Mouse (Mus musculus) heart, adult 2 months (tissue): ENCODE measurements around the gene Btk.

Experiments
- CTCF ChIP-seq: fragments of 200-600 bp; IDR thresholded peaks from 2 replicates; pipeline ENCODE4 v1.8.1; 2022; ENCODE audit warnings: antibody characterized with exemption, mild to moderate bottlenecking, moderate library complexity
- EP300 ChIP-seq: fragments of 200-500 bp; IDR thresholded peaks from 2 replicates; pipeline ENCODE4 v1.6.1; 2011; ENCODE audit warnings: low read depth, low read length, control low read depth; ENCODE audit not compliant: insufficient read depth

DNA sequence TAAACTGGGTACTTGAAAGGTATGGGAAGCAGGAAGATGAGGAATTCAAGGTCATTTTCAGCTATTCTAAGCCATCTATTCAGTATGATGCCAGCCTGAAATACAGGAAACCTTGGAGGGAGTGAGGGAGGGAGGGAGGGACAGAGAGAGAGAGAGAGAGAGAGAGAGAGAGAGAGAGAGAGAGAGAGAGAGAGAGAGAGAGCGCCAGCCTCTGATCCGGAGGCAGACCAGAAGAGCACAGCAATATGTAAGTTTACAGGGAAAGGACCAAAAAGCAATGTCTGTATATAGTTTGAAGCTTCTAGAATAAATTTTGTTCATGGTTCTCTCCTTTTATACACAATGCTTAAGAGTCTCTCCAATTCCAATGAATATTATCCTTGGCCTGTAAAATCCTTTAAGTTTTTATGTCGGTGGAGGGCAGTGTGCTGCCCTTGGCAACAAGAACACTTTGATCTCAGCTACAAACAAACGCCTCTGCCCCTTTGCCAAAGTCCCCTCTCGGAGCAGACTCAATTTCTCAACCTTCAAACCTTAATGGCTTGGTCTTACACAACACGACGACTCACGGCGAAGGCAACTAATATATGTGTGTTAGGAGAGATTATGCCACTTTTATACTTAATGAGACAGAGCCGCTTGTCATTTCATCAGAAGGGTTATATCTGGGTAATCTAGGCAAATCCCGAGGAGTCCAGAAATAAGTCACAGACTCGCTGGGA lies 42.8 kb downstream of the Btk start:
- no peak for TF ChIP-seq EP300
- TF ChIP-seq CTCF: no peak
